Mouse (Mus musculus) large intestine, adult 2 months (tissue): ENCODE data around the gene Zc3hav1l. TPM values are rescaled to one million over a fixed set of nuclear protein-coding genes. Genes with fewer than 3 reads are reported as not detected.

Experiments used
- DNase-seq: peaks from one replicate; pipeline ENCODE4 v3.0.0-alpha.2; 2012; ENCODE audit warnings: low read depth, low spot score
- WGBS: fragments of 180-500 bp; shearing (Covaris S2); methylation state at CpG from one replicate; pipeline ENCODE4 v1.1.7; 2018; 5-methylcytosine and 5-hydroxymethylcytosine counted together
- polyA plus RNA-seq: library from polyadenylated mRNA; depleted of rRNA; stranded (reverse); fragments of >200 nt; gene quantifications from 2 replicates; pipeline ENCODE4 v1.2.3, GENCODE M21; 2012; rRNA removed

Gene Zc3hav1l
- polyA plus RNA-seq, 1 experiment, result 0.64 TPM

DNA sequence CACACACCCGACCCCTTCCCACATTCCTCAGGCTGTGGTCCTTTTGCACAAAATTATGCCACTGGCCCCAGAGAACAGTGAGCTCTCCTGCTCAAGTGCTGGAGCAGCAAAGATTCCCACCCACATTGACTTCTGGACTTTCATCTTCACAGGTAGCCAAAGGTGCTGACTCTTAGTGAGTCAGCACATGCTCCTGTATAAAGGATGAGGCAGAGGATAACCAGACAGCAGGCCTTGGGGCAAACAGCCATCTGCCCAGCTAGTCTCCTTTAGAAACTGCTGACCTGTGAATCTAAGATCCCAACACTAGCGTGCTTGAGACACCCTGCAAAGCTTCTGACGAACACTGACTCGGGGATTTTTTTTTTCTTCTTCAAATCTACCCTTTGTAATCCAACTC lies 60.7 kb downstream of the Zc3hav1l start:
- 62% methylated on average over 4 of the region's 4 CpGs for WGBS
- DNase-seq, result no peak

Other genes starting within 250 kb of the Zc3hav1l start
- not detected in 2 replicates for gene Tmem213, start 190.0 kb downstream of the Zc3hav1l start, polyA plus RNA-seq
- gene Atp6v0a4, start 174.7 kb downstream of the Zc3hav1l start, polyA plus RNA-seq, result 0.34 and 0.61 TPM in 2 replicates
- gene D630045J12Rik, start 45.2 kb downstream of the Zc3hav1l start, polyA plus RNA-seq, result 0.26 and 0.34 TPM in 2 replicates
- gene Zc3hav1, start 55.3 kb upstream of the Zc3hav1l start, polyA plus RNA-seq, result 22.8 and 36.8 TPM in 2 replicates
- 0.34 and 0.40 TPM in 2 replicates for gene Ttc26, start 82.2 kb upstream of the Zc3hav1l start, polyA plus RNA-seq
- 3.1 and 6.0 TPM in 2 replicates for gene Ubn2, start 134.7 kb upstream of the Zc3hav1l start, polyA plus RNA-seq
- gene Fmc1, start 234.2 kb upstream of the Zc3hav1l start, polyA plus RNA-seq, result 204 and 234 TPM in 2 replicates